Comparison of ENCODE assay signal across 27 mouse cellular contexts in genomic region chr11:78434052-78434451, GRCm38 (mm10). TPM values are rescaled to one million over a fixed set of nuclear protein-coding genes. Genes with fewer than 3 reads are reported as not detected.
"Had no signal": no experiment of that assay in that cellular context is flagged by ENCODE, and none has a peak within 500 bp of the region (broad histone marks: within the 10 kb centered on the region; RNA-seq: fewer than 3 reads in every experiment).

No protein-coding gene starts in this region.

- DNase-seq: lung, adult 2 months; lung, postnatal 14 days; lung, postnatal 36 days; retina, postnatal 1 day; right cerebral cortex, adult 18-20 months; right cerebral cortex, postnatal 25 days; right cerebral cortex, postnatal 4 days; thymus, adult 2 months; thymus, postnatal 25 days; thymus, postnatal 4 days had no signal

- H3K4me3 ChIP-seq: lung, embryonic 15.5 days; megakaryocyte, embryonic 14.5 days; midbrain, embryonic 13.5 days; midbrain, embryonic 15.5 days; neural tube, embryonic 13.5 days; neural tube, embryonic 15.5 days; stomach, embryonic 15.5 days had no signal

- H3K4me1 ChIP-seq: midbrain, embryonic 13.5 days; midbrain, embryonic 15.5 days had no signal

- H3K4me2 ChIP-seq: lung, embryonic 15.5 days; midbrain, embryonic 11.5 days; midbrain, embryonic 13.5 days; midbrain, embryonic 15.5 days; neural tube, embryonic 13.5 days; neural tube, embryonic 15.5 days; stomach, embryonic 15.5 days had no signal

- ATAC-seq: lung, postnatal 0 days; midbrain, embryonic 13.5 days; midbrain, embryonic 15.5 days had no signal

- H3K27ac ChIP-seq: lung, embryonic 15.5 days; macrophage; midbrain, embryonic 13.5 days; midbrain, embryonic 15.5 days; neural tube, embryonic 13.5 days; neural tube, embryonic 15.5 days; stomach, embryonic 15.5 days; stomach, postnatal 0 days had no signal

- H3K27me3 ChIP-seq: lung, embryonic 15.5 days; midbrain, embryonic 13.5 days; midbrain, embryonic 15.5 days; neural tube, embryonic 13.5 days; neural tube, embryonic 15.5 days; stomach, embryonic 15.5 days had no signal

- H3K36me3 ChIP-seq: lung, embryonic 15.5 days; midbrain, embryonic 13.5 days; midbrain, embryonic 15.5 days; neural tube, embryonic 13.5 days; neural tube, embryonic 15.5 days; stomach, embryonic 15.5 days had no signal

- H3K9ac ChIP-seq: lung, embryonic 15.5 days; midbrain, embryonic 13.5 days; midbrain, embryonic 15.5 days; neural tube, embryonic 13.5 days; neural tube, embryonic 15.5 days; stomach, embryonic 15.5 days had no signal

- H3K9me3 ChIP-seq: lung, embryonic 15.5 days; megakaryocyte, embryonic 14.5 days; midbrain, embryonic 13.5 days; midbrain, embryonic 15.5 days; neural tube, embryonic 13.5 days; neural tube, embryonic 15.5 days; stomach, embryonic 15.5 days had no signal

RNA-seq across cellular contexts. Expression of gene Slc13a2, which starts 12.0 kb away (rescaled TPM):
- total RNA-seq: midbrain, postnatal 0 days; monocyte, adult 5-6 weeks had no signal
- polyA plus RNA-seq: midbrain, embryonic 11.5 days; midbrain, embryonic 13.5 days; midbrain, embryonic 15.5 days; midbrain, postnatal 0 days; neural tube, embryonic 11.5 days; neural tube, embryonic 13.5 days; neural tube, embryonic 15.5 days had no signal

RNA-seq across cellular contexts. Expression of gene Foxn1, which starts 47.7 kb away (rescaled TPM):
- total RNA-seq: megakaryocyte progenitor cell, adult 5-6 weeks; midbrain, postnatal 0 days; monocyte, adult 5-6 weeks had no signal
- polyA plus RNA-seq: lung, postnatal 0 days; macrophage; midbrain, embryonic 11.5 days; midbrain, embryonic 13.5 days; midbrain, embryonic 15.5 days; midbrain, postnatal 0 days; neural tube, embryonic 11.5 days; neural tube, embryonic 13.5 days; neural tube, embryonic 15.5 days; spleen, adult 2 months; testis, adult 2 months had no signal
